Mouse (Mus musculus): Measurements from ENCODE around the gene Slc5a4a.

DNA sequence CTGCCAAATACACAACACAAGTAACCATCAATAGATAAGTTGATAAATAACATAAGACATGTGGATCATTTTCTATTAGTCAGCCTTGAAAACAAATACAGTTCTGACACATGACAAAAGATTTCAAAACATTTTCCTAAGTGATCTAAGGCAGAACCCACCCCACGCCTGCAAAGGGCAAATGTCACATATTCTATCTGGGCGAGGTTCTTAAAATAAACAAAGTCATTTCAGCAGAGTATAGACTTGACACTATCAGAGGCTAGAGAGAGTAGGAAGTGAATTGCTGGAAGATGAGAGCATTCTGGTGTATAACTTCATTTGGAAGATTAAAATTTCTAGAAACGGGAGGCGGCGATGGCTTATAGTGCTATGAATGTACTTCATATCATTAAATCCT is 25.8 kb upstream of the Slc5a4a start:
- TF ChIP-seq CTCF (IDR thresholded peaks at IDR 0.05; ENCODE audit: control insufficient read depth, insufficient read depth, insufficient read length), result no peak
- no peak for TF ChIP-seq MAX (IDR thresholded peaks at IDR 0.05)
